Mouse (Mus musculus): ENCODE measurements around the gene Rhobtb3. TPM values are rescaled to one million over a fixed set of nuclear protein-coding genes. Genes with fewer than 3 reads are reported as not detected.

The Rhobtb3 gene
- polyA plus RNA-seq, 1 experiment from 2014 or later: 19.2 TPM

GRCm38 (mm10) chr13:75845519-75846166, 98.1 kb downstream of the Rhobtb3 start:
- Histone ChIP-seq H3K4me1 (ENCODE audit: control insufficient read depth, insufficient read depth, low read length) (peaks cover 7% of the 10 kb centered on the region; the same call in 1 of the 2 replicates), H3K4me2 (ENCODE audit: low read length) (no peak overlapping the region), H3K36me3 (ENCODE audit: control insufficient read depth, insufficient read depth, low read length) (peaks cover 5% of the 10 kb centered on the region; the same call in 1 of the 2 replicates), H3K4me3 (ENCODE audit: low read depth, low read length) (no peak overlapping the region), H3K9me3 (replicated peaks; ENCODE audit: control insufficient read depth, low read length, poor library complexity, severe bottlenecking) (no peaks in the 10 kb centered on the region), H3K9ac (ENCODE audit: low read depth, low read length) (no peak overlapping the region), H3K27me3 (ENCODE audit: control insufficient read depth, insufficient read depth, low read depth, low read length) (no peaks in the 10 kb centered on the region), H3K27ac (ENCODE audit: low read length) (no peak overlapping the region)
- WGBS: 51% methylated on average over 4 of the region's 4 CpGs
- no peak for ATAC-seq

GRCm38 (mm10) chr13:75844833-75845518, 98.7 kb downstream of the Rhobtb3 start:
- Histone ChIP-seq H3K27ac (ENCODE audit: low read length) (no peak overlapping the region), H3K27me3 (ENCODE audit: control insufficient read depth, insufficient read depth, low read depth, low read length) (no peaks in the 10 kb centered on the region)
- WGBS: 95% methylated on average over 2 of the region's 2 CpGs

GRCm38 (mm10) chr13:75843993-75844683, 99.6 kb downstream of the Rhobtb3 start:
- peaks cover 12% of the 10 kb centered on the region; the same call in 1 of the 2 replicates for H3K4me1 ChIP-seq (ENCODE audit: control insufficient read depth, insufficient read depth, low read length)
- no peak overlapping the region for H3K27ac ChIP-seq (ENCODE audit: low read length)
- H3K4me3 ChIP-seq (ENCODE audit: low read depth, low read length): no peak overlapping the region
- H3K4me2 ChIP-seq (ENCODE audit: low read length): no peak overlapping the region
- 83% methylated on average over 8 of the region's 8 CpGs for WGBS
- peaks cover 5% of the 10 kb centered on the region; the same call in 1 of the 2 replicates for H3K36me3 ChIP-seq (ENCODE audit: control insufficient read depth, insufficient read depth, low read length)
- no peaks in the 10 kb centered on the region for H3K27me3 ChIP-seq (ENCODE audit: control insufficient read depth, insufficient read depth, low read depth, low read length)
- no peak for ATAC-seq
- H3K9ac ChIP-seq (ENCODE audit: low read depth, low read length): no peak overlapping the region
- no peaks in the 10 kb centered on the region for H3K9me3 ChIP-seq (replicated peaks; ENCODE audit: control insufficient read depth, low read length, poor library complexity, severe bottlenecking)

More at GRCm38 (mm10) chr13:75844833-75845518, 98.7 kb downstream of the Rhobtb3 start:
- no peak for ATAC-seq
- H3K9ac ChIP-seq (ENCODE audit: low read depth, low read length): no peak overlapping the region
- peaks cover 5% of the 10 kb centered on the region; the same call in 1 of the 2 replicates for H3K36me3 ChIP-seq (ENCODE audit: control insufficient read depth, insufficient read depth, low read length)
- H3K4me3 ChIP-seq (ENCODE audit: low read depth, low read length): no peak overlapping the region
- peaks cover 9% of the 10 kb centered on the region; the same call in 1 of the 2 replicates for H3K4me1 ChIP-seq (ENCODE audit: control insufficient read depth, insufficient read depth, low read length)
- no peaks in the 10 kb centered on the region for H3K9me3 ChIP-seq (replicated peaks; ENCODE audit: control insufficient read depth, low read length, poor library complexity, severe bottlenecking)
- no peak overlapping the region for H3K4me2 ChIP-seq (ENCODE audit: low read length)

- WGBS: 91% methylated on average over 5 of the region's 5 CpGs
- H3K9me3 ChIP-seq (replicated peaks; ENCODE audit: control insufficient read depth, low read length, poor library complexity, severe bottlenecking): no peaks in the 10 kb centered on the region
- H3K4me2 ChIP-seq (ENCODE audit: low read length): no peak overlapping the region
- H3K36me3 ChIP-seq (ENCODE audit: control insufficient read depth, insufficient read depth, low read length): peaks cover 5% of the 10 kb centered on the region; the same call in 1 of the 2 replicates
- H3K4me3 ChIP-seq (ENCODE audit: low read depth, low read length): no peak overlapping the region
- ATAC-seq: no peak
- H3K27me3 ChIP-seq (ENCODE audit: control insufficient read depth, insufficient read depth, low read depth, low read length): no peaks in the 10 kb centered on the region
- H3K4me1 ChIP-seq (ENCODE audit: control insufficient read depth, insufficient read depth, low read length): peaks cover 12% of the 10 kb centered on the region; the same call in 1 of the 2 replicates
- H3K27ac ChIP-seq (ENCODE audit: low read length): no peak overlapping the region
- H3K9ac ChIP-seq (ENCODE audit: low read depth, low read length): no peak overlapping the region
Measured at GRCm38 (mm10) chr13:75843331-75843730, 100.4 kb downstream of the Rhobtb3 start.

GRCm38 (mm10) chr13:75841950-75842349, 101.8 kb downstream of the Rhobtb3 start:
- 75% methylated on average over 3 of the region's 3 CpGs for WGBS
- H3K36me3 ChIP-seq (ENCODE audit: control insufficient read depth, insufficient read depth, low read length): 0 out of 2 replicates have a peak, but pooled peaks cover under 1% of the 10 kb centered on the region
- H3K4me2 ChIP-seq (ENCODE audit: low read length): peak overlapping the region; percentile 61
- H3K9me3 ChIP-seq (replicated peaks; ENCODE audit: control insufficient read depth, low read length, poor library complexity, severe bottlenecking): no peaks in the 10 kb centered on the region
- peaks cover 12% of the 10 kb centered on the region; the same call in 1 of the 2 replicates for H3K4me1 ChIP-seq (ENCODE audit: control insufficient read depth, insufficient read depth, low read length)
- ATAC-seq: no peak
- H3K4me3 ChIP-seq (ENCODE audit: low read depth, low read length): no peak overlapping the region
- H3K9ac ChIP-seq (ENCODE audit: low read depth, low read length): no peak overlapping the region
- H3K27me3 ChIP-seq (ENCODE audit: control insufficient read depth, insufficient read depth, low read depth, low read length): no peaks in the 10 kb centered on the region
- H3K27ac ChIP-seq (ENCODE audit: low read length): no peak overlapping the region

- ATAC-seq: peak; percentile 9; the same call in 1 of the 2 replicates
- Histone ChIP-seq H3K27ac (ENCODE audit: low read length) (peak overlapping the region; percentile 83), H3K4me2 (ENCODE audit: low read length) (peak overlapping the region; percentile 61), H3K4me3 (ENCODE audit: low read depth, low read length) (peak overlapping the region; percentile 59), H3K27me3 (ENCODE audit: control insufficient read depth, insufficient read depth, low read depth, low read length) (no peaks in the 10 kb centered on the region), H3K9ac (ENCODE audit: low read depth, low read length) (peak overlapping the region; percentile 72), H3K36me3 (ENCODE audit: control insufficient read depth, insufficient read depth, low read length) (no peaks in the 10 kb centered on the region), H3K4me1 (ENCODE audit: control insufficient read depth, insufficient read depth, low read length) (peaks cover 12% of the 10 kb centered on the region; the same call in 1 of the 2 replicates), H3K9me3 (replicated peaks; ENCODE audit: control insufficient read depth, low read length, poor library complexity, severe bottlenecking) (no peaks in the 10 kb centered on the region)
- WGBS: 37% methylated on average over 6 of the region's 6 CpGs
Measured at GRCm38 (mm10) chr13:75840752-75841285, 102.9 kb downstream of the Rhobtb3 start.

- no peaks in the 10 kb centered on the region for H3K27me3 ChIP-seq (ENCODE audit: control insufficient read depth, insufficient read depth, low read depth, low read length)
- 1% methylated on average over 12 of the region's 12 CpGs for WGBS
- no peaks in the 10 kb centered on the region for H3K36me3 ChIP-seq (ENCODE audit: control insufficient read depth, insufficient read depth, low read length)
- peak within 1 kb of the TSS; percentile 59 for H3K4me3 ChIP-seq (ENCODE audit: low read depth, low read length)
- ATAC-seq: peak; percentile 95
- no peaks in the 10 kb centered on the region for H3K9me3 ChIP-seq (replicated peaks; ENCODE audit: control insufficient read depth, low read length, poor library complexity, severe bottlenecking)
- peak within 1 kb of the TSS; percentile 83 for H3K27ac ChIP-seq (ENCODE audit: low read length)
- peaks cover 12% of the 10 kb centered on the region; the same call in 1 of the 2 replicates for H3K4me1 ChIP-seq (ENCODE audit: control insufficient read depth, insufficient read depth, low read length)
- peak within 1 kb of the TSS; percentile 61 for H3K4me2 ChIP-seq (ENCODE audit: low read length)
- H3K9ac ChIP-seq (ENCODE audit: low read depth, low read length): peak within 1 kb of the TSS; percentile 72
Measured at GRCm38 (mm10) chr13:75839719-75840481, 103.8 kb downstream of the Rhobtb3 start, which contains the start of gene Glrx. Gene Glrx (plus strand): TSS chr13:75839868.

- no peak for ATAC-seq
- no peaks in the 10 kb centered on the region for H3K36me3 ChIP-seq (ENCODE audit: control insufficient read depth, insufficient read depth, low read length)
- H3K9ac ChIP-seq (ENCODE audit: low read depth, low read length): no peak overlapping the region
- H3K9me3 ChIP-seq (replicated peaks; ENCODE audit: control insufficient read depth, low read length, poor library complexity, severe bottlenecking): no peaks in the 10 kb centered on the region
- no peak overlapping the region for H3K27ac ChIP-seq (ENCODE audit: low read length)
- no peak overlapping the region for H3K4me3 ChIP-seq (ENCODE audit: low read depth, low read length)
- WGBS: 99% methylated on average over 4 of the region's 4 CpGs
- no peaks in the 10 kb centered on the region for H3K27me3 ChIP-seq (ENCODE audit: control insufficient read depth, insufficient read depth, low read depth, low read length)
- H3K4me1 ChIP-seq (ENCODE audit: control insufficient read depth, insufficient read depth, low read length): peaks cover 12% of the 10 kb centered on the region; the same call in 1 of the 2 replicates
- H3K4me2 ChIP-seq (ENCODE audit: low read length): no peak overlapping the region
Measured at GRCm38 (mm10) chr13:75838506-75838905, 105.2 kb downstream of the Rhobtb3 start.
